ENCODE assay signal across 9 mouse cellular contexts in genomic region chr14:123202313-123202712, GRCm38 (mm10).
A peak's percentile ranks its signal among the peaks of the same experiment; 100 is the strongest.
DNase-seq lines count a peak whose midpoint lies in the region; ATAC-seq and TF ChIP-seq lines count a peak whose summit lies in the region.
"Had no signal": no experiment of that assay in that cellular context is flagged by ENCODE, and none has a peak within 500 bp of the region (broad histone marks: within the 10 kb centered on the region; RNA-seq: fewer than 3 reads in every experiment).

No protein-coding gene starts in this region.

- H3K36me3 ChIP-seq in heart, embryonic 13.5 days = no peaks in the 10 kb centered on the region
- H3K36me3 ChIP-seq in lung, embryonic 14.5 days (ENCODE audit: insufficient read depth) = no peaks in the 10 kb centered on the region
- H3K36me3 ChIP-seq in neural tube, embryonic 15.5 days = no peaks in the 10 kb centered on the region

- H3K27me3 ChIP-seq in heart, embryonic 13.5 days (replicated peaks) = no peaks in the 10 kb centered on the region
- no peaks in the 10 kb centered on the region for H3K27me3 ChIP-seq in lung, embryonic 14.5 days (ENCODE audit: insufficient read depth, low read length)
- no peaks in the 10 kb centered on the region for H3K27me3 ChIP-seq in neural tube, embryonic 15.5 days (replicated peaks)

- WGBS in heart, embryonic 13.5 days = 58% methylated on average over 4 of the region's 4 CpGs
- 37% methylated on average over 4 of the region's 4 CpGs for WGBS in lung, embryonic 14.5 days
- 33% methylated on average over 4 of the region's 4 CpGs for WGBS in neural tube, embryonic 15.5 days

- H3K4me1 ChIP-seq in heart, embryonic 13.5 days = peaks cover 7% of the 10 kb centered on the region; the same call in 1 of the 2 replicates
- peaks cover 4% of the 10 kb centered on the region; the same call in 1 of the 2 replicates for H3K4me1 ChIP-seq in lung, embryonic 14.5 days (ENCODE audit: insufficient read depth)
- peaks cover 14% of the 10 kb centered on the region for H3K4me1 ChIP-seq in embryonic fibroblast, embryonic 13.5 days (ENCODE audit: control insufficient read depth, insufficient read depth, low read length)
- H3K4me1 ChIP-seq in neural tube, embryonic 15.5 days = peaks cover 21% of the 10 kb centered on the region

- 0 out of 2 replicates have a peak overlapping the region, but pooled peaks have one; percentile 12 for H3K27ac ChIP-seq in heart, embryonic 13.5 days (replicated peaks)
- H3K27ac ChIP-seq in lung, embryonic 14.5 days (ENCODE audit: low read depth) = peak overlapping the region; percentile 51; the same call in 1 of the 2 replicates
- peak overlapping the region; percentile 67 for H3K27ac ChIP-seq in embryonic fibroblast, embryonic 13.5 days (ENCODE audit: insufficient read depth, low read length)
- peak overlapping the region; percentile 54 for H3K27ac ChIP-seq in neural tube, embryonic 15.5 days (replicated peaks)

- H3K4me2 ChIP-seq in heart, embryonic 13.5 days = peak overlapping the region; percentile 57
- H3K4me2 ChIP-seq in lung, embryonic 14.5 days = peak overlapping the region; percentile 45
- peak overlapping the region; percentile 31 for H3K4me2 ChIP-seq in neural tube, embryonic 15.5 days

- no peak for ATAC-seq in heart, embryonic 13.5 days (ENCODE audit: extremely low read depth, insufficient number of reproducible peaks, low FRiP score, low TSS enrichment)
- peak; percentile 61; the same call in 1 of the 2 replicates for ATAC-seq in lung, embryonic 14.5 days (ENCODE audit: insufficient read depth)
- ATAC-seq in neural tube, embryonic 15.5 days (ENCODE audit: low FRiP score) = peak; percentile 75

- no peak overlapping the region for H3K9ac ChIP-seq in heart, embryonic 13.5 days
- no peak overlapping the region for H3K9ac ChIP-seq in lung, embryonic 14.5 days
- H3K9ac ChIP-seq in neural tube, embryonic 15.5 days (replicated peaks) = no peak overlapping the region

- peak overlapping the region; percentile 8; the same call in 1 of the 2 replicates for H3K4me3 ChIP-seq in heart, embryonic 13.5 days
- H3K4me3 ChIP-seq in lung, embryonic 14.5 days (ENCODE audit: low read depth, low read length) = no peak overlapping the region
- H3K4me3 ChIP-seq in embryonic fibroblast, embryonic 13.5 days (ENCODE audit: insufficient read depth, low read length) = peak overlapping the region; percentile 2; the same call in 1 of the 2 replicates
- no peak overlapping the region for H3K4me3 ChIP-seq in neural tube, embryonic 15.5 days (replicated peaks)

- TF ChIP-seq POLR2A in embryonic fibroblast, embryonic 13.5 days (IDR thresholded peaks at IDR 0.05; ENCODE audit: low read depth, low read length) = no peak

- no peak for TF ChIP-seq CTCF in lung, embryonic 14.5 days (IDR thresholded peaks at IDR 0.05; ENCODE audit: low read depth)
- no peak for TF ChIP-seq CTCF in embryonic fibroblast, embryonic 13.5 days (IDR thresholded peaks at IDR 0.05; ENCODE audit: borderline replicate concordance, insufficient read depth, low read length)

- H3K9me3 ChIP-seq in heart, embryonic 13.5 days = no peaks in the 10 kb centered on the region
- H3K9me3 ChIP-seq in lung, embryonic 14.5 days (ENCODE audit: low read depth, low read length) = no peaks in the 10 kb centered on the region
- no peaks in the 10 kb centered on the region for H3K9me3 ChIP-seq in neural tube, embryonic 15.5 days (replicated peaks)

- no peak for DNase-seq in heart, adult 9 months (ENCODE audit: low spot score in 2 of 2)
- no peak for DNase-seq in lung, embryonic 14.5 days
- DNase-seq in lung, postnatal 25 days (ENCODE audit: low spot score) = no peak
- no peak for DNase-seq in right cerebral cortex, postnatal 36 days (ENCODE audit: low spot score in 2 of 2)
- no peak for DNase-seq in urinary bladder, postnatal 10 days (ENCODE audit: low spot score)
- DNase-seq: thymus, postnatal 36 days had no signal

Comparison
In these comparisons a context has a peak if more than half of its experiments do, and no peak if none do; other contexts are left out.
1. H3K27ac ChIP-seq: peak in every context shown above with its lines; median percentile 67 in embryonic fibroblast, embryonic 13.5 days; 54 in neural tube, embryonic 15.5 days; 51 in lung, embryonic 14.5 days; 12 in heart, embryonic 13.5 days.
2. H3K4me3 ChIP-seq: peak in heart, embryonic 13.5 days (single experiment) and embryonic fibroblast, embryonic 13.5 days (single experiment); none in lung, embryonic 14.5 days (single experiment) and neural tube, embryonic 15.5 days (single experiment).
3. Peak in every context shown above with its lines, with median percentiles within 50 percentile points of each other: H3K4me2 ChIP-seq.